In genomic region chr8:22185431-22186397, GRCm38 (mm10) we compare ENCODE assay signal across 8 mouse cellular contexts. TPM values are rescaled to one million over a fixed set of nuclear protein-coding genes. Genes with fewer than 3 reads are reported as not detected.
A peak's percentile ranks its signal among the peaks of the same experiment; 100 is the strongest.
DNase-seq lines count a peak whose midpoint lies in the region; ATAC-seq and TF ChIP-seq lines count a peak whose summit lies in the region.

Gene Ckap2 (minus strand): TSS chr8:22185819.

- peaks cover 12% of the 10 kb centered on the region for H3K4me1 ChIP-seq in hindbrain, embryonic 10.5 days (replicated peaks)
- 0 out of 2 replicates have a peak, but pooled peaks cover 2% of the 10 kb centered on the region for H3K4me1 ChIP-seq in lung, postnatal 0 days (ENCODE audit: insufficient read depth, low read depth, low read length)

- peak within 1 kb of the TSS; percentile 43; the same call in 1 of the 2 replicates for H3K9ac ChIP-seq in lung, postnatal 0 days (replicated peaks; ENCODE audit: low read depth)

- peak within 1 kb of the TSS; percentile 82 for H3K4me2 ChIP-seq in lung, postnatal 0 days (replicated peaks; ENCODE audit: low read depth, low read length)

- H3K4me3 ChIP-seq in hindbrain, embryonic 10.5 days, result peak within 1 kb of the TSS; percentile 70
- H3K4me3 ChIP-seq in lung, postnatal 0 days (ENCODE audit: low read depth, low read length), result peak within 1 kb of the TSS; percentile 79

- peak within 1 kb of the TSS; percentile 96 for H3K27ac ChIP-seq in hindbrain, embryonic 10.5 days
- peak within 1 kb of the TSS; percentile 43 for H3K27ac ChIP-seq in lung, postnatal 0 days (ENCODE audit: low read length)

- no peak for TF ChIP-seq CTCF in lung, postnatal 0 days (IDR thresholded peaks at IDR 0.05)

- no peak; the same call in 1 of the 2 replicates for TF ChIP-seq EP300 in lung, postnatal 0 days (IDR thresholded peaks at IDR 0.05)

- 3% methylated on average over 63 of the region's 63 CpGs for WGBS in hindbrain, embryonic 10.5 days
- WGBS in lung, postnatal 0 days, result 2% methylated on average over 60 of the region's 63 CpGs

- H3K27me3 ChIP-seq in hindbrain, embryonic 10.5 days (ENCODE audit: insufficient read depth, poor library complexity, severe bottlenecking), result no peaks in the 10 kb centered on the region; the same call in 1 of the 2 replicates
- no peaks in the 10 kb centered on the region for H3K27me3 ChIP-seq in lung, postnatal 0 days (replicated peaks; ENCODE audit: insufficient read depth, low read length)

- ATAC-seq in frontal cortex, adult (ENCODE audit: low TSS enrichment), result peak; percentile 99
- ATAC-seq in lung, postnatal 0 days, result peak; percentile 98

- no peaks in the 10 kb centered on the region for H3K9me3 ChIP-seq in hindbrain, embryonic 10.5 days
- H3K9me3 ChIP-seq in lung, postnatal 0 days (ENCODE audit: low read length), result no peaks in the 10 kb centered on the region

- peak; percentile 96 for DNase-seq in MN1 (ENCODE audit: low spot score)
- DNase-seq in cerebellum, adult 9-10 months, result peak; percentile 80
- DNase-seq in hindbrain, embryonic 10.5 days (ENCODE audit: low spot score), result peak; percentile 97
- peak; percentile 78 for DNase-seq in layer of hippocampus, adult 9-11 months
- peak; percentile 96 for DNase-seq in lung, postnatal 0 days (ENCODE audit: low spot score)
- peak; percentile 81 for DNase-seq in ovary, postnatal 14 days (ENCODE audit: low spot score)
- DNase-seq in thymus, postnatal 14 days, result peak; percentile 91

- H3K36me3 ChIP-seq in hindbrain, embryonic 10.5 days, result no peaks in the 10 kb centered on the region
- no peaks in the 10 kb centered on the region for H3K36me3 ChIP-seq in lung, postnatal 0 days (ENCODE audit: insufficient read depth, low read length)

RNA-seq across cellular contexts. Expression of gene Ckap2, which starts in this region (rescaled TPM):
- 37.5 and 46.4 TPM in 2 replicates for polyA plus RNA-seq in hindbrain, embryonic 10.5 days (2016; fragmentation: Nextera tagmentation; extraction: Ambion mirVana)
- 2.8 and 4.5 TPM in 2 replicates for polyA plus RNA-seq in lung, postnatal 0 days (2015; fragmentation: Nextera tagmentation; extraction: Ambion mirVana)

Comparison
In these comparisons a context has a peak if more than half of its experiments do, and no peak if none do; other contexts are left out.
1. Peak in every context shown above with its lines: DNase-seq, ATAC-seq, H3K4me3 ChIP-seq and H3K27ac ChIP-seq.